Mouse (Mus musculus): ENCODE data around the gene Lad1. TPM values are rescaled to one million over a fixed set of nuclear protein-coding genes. Genes with fewer than 3 reads are reported as not detected.
A peak's percentile ranks its signal among the peaks of the same experiment; 100 is the strongest.

The Lad1 gene
- polyA plus RNA-seq, 1 experiment from 2014 or later, result 4.8 TPM

DNA sequence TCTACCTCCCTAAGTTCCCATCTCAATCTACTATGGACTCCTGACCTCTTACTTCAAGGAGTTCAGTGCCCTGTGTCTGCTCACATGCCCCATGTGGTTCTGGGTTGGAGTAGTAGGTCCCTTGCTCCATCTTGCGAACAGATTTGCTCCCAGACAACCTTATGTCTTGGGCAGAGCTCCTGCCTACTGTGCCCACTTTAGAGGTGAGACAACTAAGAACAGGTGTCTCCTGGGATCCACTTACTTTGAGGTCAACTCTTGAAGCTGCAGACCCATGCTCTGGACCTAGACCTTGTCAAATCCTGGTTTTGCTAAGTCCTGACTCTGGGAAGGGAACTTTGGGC is 36.9 kb downstream of the Lad1 start:
- peaks cover 15 to 26% of the 10 kb centered on the region in 2 experiments; a peak in 3 of 4 replicates for H3K4me1 ChIP-seq (ENCODE audit: control insufficient read depth in 2 of 2, insufficient read depth in 2 of 2, low read length in 2 of 2)
- 96% methylated on average over 1 of the region's 1 CpGs for WGBS
- H3K4me2 ChIP-seq (ENCODE audit: low read length), result no peak overlapping the region
- no peak overlapping the region for H3K9ac ChIP-seq (ENCODE audit: low read length)
- H3K36me3 ChIP-seq (ENCODE audit: control insufficient read depth, insufficient read depth, low read length), result peaks cover 34% of the 10 kb centered on the region
- H3K9me3 ChIP-seq (ENCODE audit: control insufficient read depth, low read length), result no peaks in the 10 kb centered on the region
- H3K4me3 ChIP-seq (ENCODE audit: control insufficient read depth in 1 of 2, insufficient read depth in 1 of 2, low read depth in 1 of 2, low read length in 2 of 2), result no peak overlapping the region
- 0 out of 4 replicates have a peak overlapping the region, but pooled peaks of 1 of the 2 experiments have one; percentile 31 for H3K27ac ChIP-seq (replicated peaks in 1 of 2; ENCODE audit: control insufficient read depth in 1 of 2, insufficient read depth in 1 of 2, low read depth in 2 of 2, low read length in 2 of 2)
- no peaks in the 10 kb centered on the region for H3K27me3 ChIP-seq (ENCODE audit: control insufficient read depth, insufficient read depth, low read length)
- ATAC-seq (ENCODE audit: insufficient number of reproducible peaks, insufficient read depth, low FRiP score, low read depth), result no peak

DNA sequence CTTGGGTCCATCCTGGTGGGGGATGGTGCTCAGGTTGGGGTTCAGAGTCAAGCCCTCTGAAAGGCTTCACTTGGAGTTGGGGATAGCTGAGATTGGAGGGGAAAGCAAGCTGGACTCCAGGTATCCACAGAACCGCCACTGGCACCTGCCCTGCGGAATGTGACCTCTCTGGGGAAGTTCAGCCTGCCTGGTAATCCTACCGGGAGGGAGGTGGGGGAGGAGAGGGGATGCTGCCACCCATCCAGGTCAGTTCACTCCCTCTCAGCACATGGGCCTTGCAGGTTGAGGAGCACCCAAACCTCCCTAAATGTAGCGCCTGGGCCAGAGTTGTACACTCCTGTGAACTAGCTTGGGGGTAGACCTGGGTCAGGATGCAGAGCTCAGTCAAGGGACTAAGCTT is 37.7 kb downstream of the Lad1 start:
- peaks cover 16 to 22% of the 10 kb centered on the region in 2 experiments for H3K4me1 ChIP-seq (ENCODE audit: control insufficient read depth in 2 of 2, insufficient read depth in 2 of 2, low read length in 2 of 2)
- H3K9me3 ChIP-seq (ENCODE audit: control insufficient read depth, low read length), result no peaks in the 10 kb centered on the region
- H3K27me3 ChIP-seq (ENCODE audit: control insufficient read depth, insufficient read depth, low read length), result no peaks in the 10 kb centered on the region
- ATAC-seq (ENCODE audit: insufficient number of reproducible peaks, insufficient read depth, low FRiP score, low read depth), result no peak; the same call in 1 of the 2 replicates
- H3K36me3 ChIP-seq (ENCODE audit: control insufficient read depth, insufficient read depth, low read length), result peaks cover 26% of the 10 kb centered on the region
- 53% methylated on average over 4 of the region's 4 CpGs for WGBS
- no peak overlapping the region for H3K9ac ChIP-seq (ENCODE audit: low read length)
- H3K4me2 ChIP-seq (ENCODE audit: low read length), result no peak overlapping the region
- H3K27ac ChIP-seq (replicated peaks in 1 of 2; ENCODE audit: control insufficient read depth in 1 of 2, insufficient read depth in 1 of 2, low read depth in 2 of 2, low read length in 2 of 2), result 0 out of 4 replicates have a peak overlapping the region, but pooled peaks of 1 of the 2 experiments have one; percentile 31
- no peak overlapping the region for H3K4me3 ChIP-seq (ENCODE audit: control insufficient read depth in 1 of 2, insufficient read depth in 1 of 2, low read depth in 1 of 2, low read length in 2 of 2)

DNA sequence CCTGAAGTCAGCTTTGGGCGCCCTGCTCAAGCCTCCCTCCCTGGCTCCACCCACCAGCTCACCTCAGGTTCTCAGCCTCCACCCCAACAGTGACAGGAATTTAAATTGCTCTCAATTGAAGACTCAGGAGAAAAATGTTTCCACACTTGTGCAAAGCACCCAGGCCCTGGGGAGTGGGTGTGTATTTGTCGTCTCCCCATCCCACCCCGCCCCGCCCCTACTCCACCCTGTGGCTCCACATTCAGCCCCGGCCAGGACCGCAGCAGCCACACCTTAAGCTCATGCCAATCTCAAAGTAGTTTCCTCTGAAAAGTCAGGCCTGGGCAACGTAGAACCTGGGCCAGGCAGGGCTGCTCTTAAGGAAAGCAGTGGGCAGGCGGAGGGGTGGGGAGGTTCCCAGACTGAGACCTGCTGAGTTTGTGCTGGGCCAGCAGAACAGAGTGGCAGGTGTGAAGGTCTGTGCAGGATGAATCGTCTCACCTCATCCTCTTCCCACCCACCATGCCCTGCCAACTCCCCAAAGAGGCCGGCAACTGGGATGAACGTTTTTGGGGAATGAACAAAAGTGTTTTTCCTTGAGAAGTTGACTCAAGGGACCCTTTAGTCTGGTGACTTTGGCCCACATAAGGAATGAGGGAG is 38.9 kb downstream of the Lad1 start:
- Histone ChIP-seq H3K4me1 (ENCODE audit: control insufficient read depth in 2 of 2, insufficient read depth in 2 of 2, low read length in 2 of 2) (peaks cover 19 to 24% of the 10 kb centered on the region in 2 experiments), H3K9ac (ENCODE audit: low read length) (no peak overlapping the region), H3K27ac (replicated peaks in 1 of 2; ENCODE audit: control insufficient read depth in 1 of 2, insufficient read depth in 1 of 2, low read depth in 2 of 2, low read length in 2 of 2) (no peak overlapping the region), H3K4me2 (ENCODE audit: low read length) (no peak overlapping the region), H3K36me3 (ENCODE audit: control insufficient read depth, insufficient read depth, low read length) (peaks cover 14% of the 10 kb centered on the region), H3K9me3 (ENCODE audit: control insufficient read depth, low read length) (no peaks in the 10 kb centered on the region), H3K4me3 (ENCODE audit: control insufficient read depth in 1 of 2, insufficient read depth in 1 of 2, low read depth in 1 of 2, low read length in 2 of 2) (no peak overlapping the region), H3K27me3 (ENCODE audit: control insufficient read depth, insufficient read depth, low read length) (no peaks in the 10 kb centered on the region)
- WGBS, result 50% methylated on average over 11 of the region's 11 CpGs
- ATAC-seq (ENCODE audit: insufficient number of reproducible peaks, insufficient read depth, low FRiP score, low read depth), result no peak

DNA sequence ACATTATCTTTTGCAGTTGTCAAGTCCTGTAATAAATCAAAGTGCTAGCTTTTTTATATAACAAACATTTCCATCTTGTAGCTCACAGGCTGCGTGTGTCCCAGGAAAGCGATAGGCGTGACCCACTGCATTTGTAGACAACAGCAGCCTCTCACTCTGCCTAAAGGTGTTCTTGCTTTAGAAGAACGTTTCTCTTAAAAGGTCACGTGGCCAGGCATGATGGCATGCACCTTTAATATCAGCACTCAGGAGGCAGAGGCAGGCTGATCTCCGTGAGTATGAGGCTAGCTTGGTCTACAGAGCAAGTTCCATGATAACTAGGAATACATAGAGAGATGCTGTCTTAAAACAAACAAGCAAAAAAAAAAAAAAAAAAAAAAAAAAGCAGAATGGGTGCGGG is 40.1 kb downstream of the Lad1 start:
- Histone ChIP-seq H3K4me1 (ENCODE audit: control insufficient read depth in 2 of 2, insufficient read depth in 2 of 2, low read length in 2 of 2) (peaks cover 25 to 26% of the 10 kb centered on the region in 2 experiments), H3K9me3 (ENCODE audit: control insufficient read depth, low read length) (no peaks in the 10 kb centered on the region), H3K4me3 (ENCODE audit: control insufficient read depth in 1 of 2, insufficient read depth in 1 of 2, low read depth in 1 of 2, low read length in 2 of 2) (no peak overlapping the region), H3K9ac (ENCODE audit: low read length) (no peak overlapping the region), H3K27ac (replicated peaks in 1 of 2; ENCODE audit: control insufficient read depth in 1 of 2, insufficient read depth in 1 of 2, low read depth in 2 of 2, low read length in 2 of 2) (no peak overlapping the region), H3K27me3 (ENCODE audit: control insufficient read depth, insufficient read depth, low read length) (no peaks in the 10 kb centered on the region), H3K4me2 (ENCODE audit: low read length) (no peak overlapping the region), H3K36me3 (ENCODE audit: control insufficient read depth, insufficient read depth, low read length) (0 out of 2 replicates have a peak, but pooled peaks cover 2% of the 10 kb centered on the region)
- ATAC-seq (ENCODE audit: insufficient number of reproducible peaks, insufficient read depth, low FRiP score, low read depth), result no peak
- WGBS, result 90% methylated on average over 7 of the region's 7 CpGs

DNA sequence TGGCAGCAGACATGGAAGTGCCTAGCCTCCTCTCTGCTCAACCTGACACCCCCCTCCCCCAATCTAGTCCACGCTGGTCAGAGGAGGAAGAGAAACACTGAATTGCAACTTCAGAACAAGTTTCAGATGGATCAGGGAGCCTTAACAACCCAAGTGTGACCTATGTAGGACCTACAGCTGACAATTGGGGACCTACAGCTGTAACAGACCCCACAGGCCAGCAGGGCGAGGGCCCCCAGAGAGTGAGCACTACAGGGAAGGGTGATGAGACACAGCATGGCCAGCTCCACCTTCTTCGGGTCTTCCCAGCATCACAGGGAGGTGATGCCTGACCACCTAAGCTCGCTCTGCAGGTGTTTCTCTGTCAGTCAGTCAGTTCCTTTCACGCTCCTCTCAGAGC is 42.7 kb downstream of the Lad1 start:
- no peak overlapping the region for H3K4me2 ChIP-seq (ENCODE audit: low read length)
- H3K9ac ChIP-seq (ENCODE audit: low read length), result no peak overlapping the region
- no peak overlapping the region for H3K4me3 ChIP-seq (ENCODE audit: control insufficient read depth in 1 of 2, insufficient read depth in 1 of 2, low read depth in 1 of 2, low read length in 2 of 2)
- 80% methylated on average over 5 of the region's 5 CpGs for WGBS
- H3K27ac ChIP-seq (replicated peaks in 1 of 2; ENCODE audit: control insufficient read depth in 1 of 2, insufficient read depth in 1 of 2, low read depth in 2 of 2, low read length in 2 of 2), result peak overlapping the region; percentile 72 to 75; a peak in 3 of 4 replicates
- H3K27me3 ChIP-seq (ENCODE audit: control insufficient read depth, insufficient read depth, low read length), result peaks cover 2% of the 10 kb centered on the region; the same call in 1 of the 2 replicates
- H3K36me3 ChIP-seq (ENCODE audit: control insufficient read depth, insufficient read depth, low read length), result no peaks in the 10 kb centered on the region
- H3K9me3 ChIP-seq (ENCODE audit: control insufficient read depth, low read length), result no peaks in the 10 kb centered on the region
- no peak for ATAC-seq (ENCODE audit: insufficient number of reproducible peaks, insufficient read depth, low FRiP score, low read depth)
- H3K4me1 ChIP-seq (ENCODE audit: control insufficient read depth in 2 of 2, insufficient read depth in 2 of 2, low read length in 2 of 2), result peaks cover 25 to 30% of the 10 kb centered on the region in 2 experiments

DNA sequence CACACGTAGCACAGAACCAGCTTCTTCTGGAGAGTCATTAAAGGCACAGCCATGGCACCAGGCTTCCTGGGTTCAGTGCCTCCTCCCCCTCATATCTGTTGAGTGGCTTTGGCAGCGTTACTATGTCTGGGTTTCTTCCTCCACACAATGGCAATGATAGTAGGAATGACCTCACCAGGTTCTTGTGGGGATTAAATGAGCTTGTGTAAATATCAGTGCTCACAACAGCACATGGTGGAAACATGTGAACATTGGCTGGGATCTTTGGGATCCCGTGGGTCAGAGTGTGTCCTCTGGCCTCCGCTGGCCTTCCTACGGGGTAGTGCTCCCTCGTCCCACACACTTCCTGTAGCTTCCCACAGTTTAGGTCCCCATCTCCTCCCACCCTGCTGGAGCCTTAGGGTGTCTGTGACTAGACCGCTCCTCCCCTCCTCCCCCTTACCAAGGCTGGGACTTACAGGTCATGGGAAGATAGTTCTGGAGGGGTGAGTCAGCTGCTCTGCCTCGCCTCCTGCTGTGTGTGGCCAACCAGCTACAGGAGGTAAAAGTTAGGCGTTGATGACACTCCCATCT is 43.7 kb downstream of the Lad1 start:
- no peak overlapping the region for H3K9ac ChIP-seq (ENCODE audit: low read length)
- ATAC-seq (ENCODE audit: insufficient number of reproducible peaks, insufficient read depth, low FRiP score, low read depth), result peak; percentile 64
- peaks cover 25 to 30% of the 10 kb centered on the region in 2 experiments for H3K4me1 ChIP-seq (ENCODE audit: control insufficient read depth in 2 of 2, insufficient read depth in 2 of 2, low read length in 2 of 2)
- H3K27ac ChIP-seq (replicated peaks in 1 of 2; ENCODE audit: control insufficient read depth in 1 of 2, insufficient read depth in 1 of 2, low read depth in 2 of 2, low read length in 2 of 2), result peak overlapping the region; percentile 72 to 75
- peaks cover 4% of the 10 kb centered on the region; the same call in 1 of the 2 replicates for H3K27me3 ChIP-seq (ENCODE audit: control insufficient read depth, insufficient read depth, low read length)
- H3K9me3 ChIP-seq (ENCODE audit: control insufficient read depth, low read length), result no peaks in the 10 kb centered on the region
- peak overlapping the region; percentile 7 for H3K4me2 ChIP-seq (ENCODE audit: low read length)
- WGBS, result 26% methylated on average over 9 of the region's 9 CpGs
- no peak overlapping the region for H3K4me3 ChIP-seq (ENCODE audit: control insufficient read depth in 1 of 2, insufficient read depth in 1 of 2, low read depth in 1 of 2, low read length in 2 of 2)
- no peaks in the 10 kb centered on the region for H3K36me3 ChIP-seq (ENCODE audit: control insufficient read depth, insufficient read depth, low read length)

DNA sequence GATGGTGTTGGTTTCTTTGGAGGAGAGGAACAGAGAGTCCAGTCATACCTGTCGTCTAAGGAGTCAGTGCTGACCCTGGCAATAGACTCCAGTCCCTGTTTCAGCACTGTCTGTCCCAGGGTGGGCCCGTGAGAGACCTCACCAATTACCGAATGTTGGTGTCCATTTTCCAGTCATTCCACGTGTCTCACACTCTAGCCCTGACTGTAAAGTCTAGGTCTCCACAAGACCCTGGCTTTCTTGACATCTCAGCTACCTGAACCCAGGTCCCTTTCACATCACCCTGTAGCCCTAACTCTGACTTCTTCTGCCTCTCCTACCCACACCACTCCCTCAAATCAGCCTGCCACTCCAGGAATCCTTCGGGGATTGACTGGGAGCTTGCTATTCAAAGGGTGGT is 44.2 kb downstream of the Lad1 start:
- Histone ChIP-seq H3K9me3 (ENCODE audit: control insufficient read depth, low read length) (no peaks in the 10 kb centered on the region), H3K36me3 (ENCODE audit: control insufficient read depth, insufficient read depth, low read length) (no peaks in the 10 kb centered on the region), H3K4me2 (ENCODE audit: low read length) (peak overlapping the region; percentile 7; the same call in 1 of the 2 replicates), H3K27ac (replicated peaks in 1 of 2; ENCODE audit: control insufficient read depth in 1 of 2, insufficient read depth in 1 of 2, low read depth in 2 of 2, low read length in 2 of 2) (peak overlapping the region; percentile 72 to 75), H3K4me3 (ENCODE audit: control insufficient read depth in 1 of 2, insufficient read depth in 1 of 2, low read depth in 1 of 2, low read length in 2 of 2) (no peak overlapping the region), H3K4me1 (ENCODE audit: control insufficient read depth in 2 of 2, insufficient read depth in 2 of 2, low read length in 2 of 2) (peaks cover 25 to 30% of the 10 kb centered on the region in 2 experiments), H3K27me3 (ENCODE audit: control insufficient read depth, insufficient read depth, low read length) (peaks cover 4% of the 10 kb centered on the region; the same call in 1 of the 2 replicates), H3K9ac (ENCODE audit: low read length) (no peak overlapping the region)
- no peak for ATAC-seq (ENCODE audit: insufficient number of reproducible peaks, insufficient read depth, low FRiP score, low read depth)
- WGBS, result 66% methylated on average over 5 of the region's 5 CpGs

Measured in heart, embryonic 14.5 days (tissue).